Mouse (Mus musculus) intestine, embryonic 16.5 days (tissue): ENCODE data around the gene H2-M5. TPM values are rescaled to one million over a fixed set of nuclear protein-coding genes. Genes with fewer than 3 reads are reported as not detected.

ENCODE experiments used
- ATAC-seq: fragments of 200-750 bp; cut with Nextera tagmentation; 2 replicates; pipeline ENCODE4 v1.8.0; 2017; ENCODE audit warnings: moderate TSS enrichment, moderate library complexity
- H3K27ac ChIP-seq: fragments of 300-500 bp; sonication (generic); 2 replicates; pipeline ENCODE4 v1.5.1; 2014; ENCODE audit warnings: mild to moderate bottlenecking, low read length
- H3K27me3 ChIP-seq: fragments of 300-500 bp; sonication (generic); replicated peaks from 2 replicates; pipeline ENCODE4 v1.6.1; 2014; ENCODE audit warnings: low read length, control low read depth, mixed read lengths; ENCODE audit not compliant: control insufficient read depth, insufficient read depth
- H3K36me3 ChIP-seq: fragments of 300-500 bp; sonication (generic); 2 replicates; pipeline ENCODE4 v1.6.1; 2014; ENCODE audit warnings: low read length, control low read depth; ENCODE audit not compliant: control insufficient read depth, insufficient read depth
- H3K4me1 ChIP-seq: fragments of 300-500 bp; sonication (generic); 2 replicates; pipeline ENCODE4 v1.6.1; 2014; ENCODE audit warnings: low read length, control low read depth, mixed read lengths; ENCODE audit not compliant: control insufficient read depth, insufficient read depth
- H3K4me2 ChIP-seq: fragments of 300-500 bp; sonication (generic); 2 replicates; pipeline ENCODE4 v1.6.1; 2014; ENCODE audit warnings: low read depth, low read length, control low read depth
- H3K4me3 ChIP-seq: fragments of 300-500 bp; sonication (generic); 2 replicates; pipeline ENCODE4 v1.5.1; 2014; ENCODE audit warnings: mild to moderate bottlenecking, low read length
- H3K9ac ChIP-seq: fragments of 300-500 bp; sonication (generic); 2 replicates; pipeline ENCODE4 v1.6.1; 2014; ENCODE audit warnings: low read depth, low read length
- H3K9me3 ChIP-seq: fragments of 300-500 bp; sonication (generic); 2 replicates; pipeline ENCODE4 v1.6.1; 2016; ENCODE audit warnings: low read length, control low read depth; ENCODE audit not compliant: control insufficient read depth
- WGBS: fragments of 180-500 bp; shearing (Covaris S2); extraction: QIAGEN DNeasy Blood & Tissue Kit; methylation state at CpG from one replicate; pipeline ENCODE4 v1.1.7; 2014; 5-methylcytosine and 5-hydroxymethylcytosine counted together
- polyA plus RNA-seq: library from polyadenylated mRNA; unstranded; fragments of >200 nt; fragmentation: Nextera tagmentation; extraction: Ambion mirVana; gene quantifications from 2 replicates; pipeline ENCODE4 v1.2.1, GENCODE M21; 2015

Gene H2-M5
- polyA plus RNA-seq, 1 experiment from 2014 or later, result 0.22 TPM

GRCm38 (mm10) chr17:37016333-37016732 is 27.0 kb upstream of the H2-M5 start:
- no peak overlapping the region for H3K4me3 ChIP-seq
- no peaks in the 10 kb centered on the region for H3K4me1 ChIP-seq
- H3K27me3 ChIP-seq, result no peaks in the 10 kb centered on the region
- peak; percentile 40; the same call in 1 of the 2 replicates for ATAC-seq
- no peak overlapping the region for H3K4me2 ChIP-seq
- H3K36me3 ChIP-seq, result no peaks in the 10 kb centered on the region
- H3K27ac ChIP-seq, result no peak overlapping the region
- H3K9ac ChIP-seq, result no peak overlapping the region
- H3K9me3 ChIP-seq, result no peaks in the 10 kb centered on the region

- ATAC-seq, result no peak
- no peaks in the 10 kb centered on the region for H3K4me1 ChIP-seq
- H3K27me3 ChIP-seq, result no peaks in the 10 kb centered on the region
- WGBS, result 61% methylated on average over 5 of the region's 5 CpGs
- H3K4me2 ChIP-seq, result no peak overlapping the region
- H3K4me3 ChIP-seq, result no peak overlapping the region
- H3K36me3 ChIP-seq, result no peaks in the 10 kb centered on the region
- H3K9ac ChIP-seq, result no peak overlapping the region
- H3K27ac ChIP-seq, result no peak overlapping the region
- H3K9me3 ChIP-seq, result no peaks in the 10 kb centered on the region
Observed at GRCm38 (mm10) chr17:37012141-37012540, 22.8 kb upstream of the H2-M5 start.

GRCm38 (mm10) chr17:37011719-37012118 is 22.4 kb upstream of the H2-M5 start:
- H3K36me3 ChIP-seq, result no peaks in the 10 kb centered on the region
- no peak overlapping the region for H3K27ac ChIP-seq
- WGBS, result 75% methylated on average over 3 of the region's 3 CpGs
- H3K4me2 ChIP-seq, result no peak overlapping the region
- H3K9me3 ChIP-seq, result no peaks in the 10 kb centered on the region
- no peak overlapping the region for H3K4me3 ChIP-seq
- ATAC-seq, result no peak
- H3K9ac ChIP-seq, result no peak overlapping the region
- H3K4me1 ChIP-seq, result no peaks in the 10 kb centered on the region
- no peaks in the 10 kb centered on the region for H3K27me3 ChIP-seq

- no peak overlapping the region for H3K27ac ChIP-seq
- no peaks in the 10 kb centered on the region for H3K4me1 ChIP-seq
- no peaks in the 10 kb centered on the region for H3K27me3 ChIP-seq
- H3K9me3 ChIP-seq, result no peaks in the 10 kb centered on the region
- WGBS, result 93% methylated on average over 17 of the region's 17 CpGs
- no peak overlapping the region for H3K9ac ChIP-seq
- no peak overlapping the region for H3K4me3 ChIP-seq
- no peak overlapping the region for H3K4me2 ChIP-seq
- no peaks in the 10 kb centered on the region for H3K36me3 ChIP-seq
- ATAC-seq, result no peak
Observed at GRCm38 (mm10) chr17:37009460-37010042, 20.2 kb upstream of the H2-M5 start.

GRCm38 (mm10) chr17:37008161-37008560 is 18.8 kb upstream of the H2-M5 start:
- Histone ChIP-seq H3K4me2 (no peak overlapping the region), H3K36me3 (no peaks in the 10 kb centered on the region), H3K27ac (no peak overlapping the region), H3K4me3 (no peak overlapping the region), H3K9ac (no peak overlapping the region), H3K4me1 (no peaks in the 10 kb centered on the region), H3K27me3 (no peaks in the 10 kb centered on the region), H3K9me3 (no peaks in the 10 kb centered on the region)
- no peak for ATAC-seq
- WGBS, result 89% methylated on average over 6 of the region's 6 CpGs

GRCm38 (mm10) chr17:37003366-37003765 is 14.0 kb upstream of the H2-M5 start:
- 27% methylated on average over 4 of the region's 4 CpGs for WGBS
- peak overlapping the region; percentile 94 for H3K9ac ChIP-seq

GRCm38 (mm10) chr17:37002364-37003330 is 13.3 kb upstream of the H2-M5 start:
- no peaks in the 10 kb centered on the region for H3K4me1 ChIP-seq
- peak; percentile 89 for ATAC-seq
- H3K9ac ChIP-seq, result peak overlapping the region; percentile 94
- H3K36me3 ChIP-seq, result no peaks in the 10 kb centered on the region
- peak overlapping the region; percentile 94 for H3K4me2 ChIP-seq
- 2% methylated on average over 49 of the region's 49 CpGs for WGBS
- H3K4me3 ChIP-seq, result peak overlapping the region; percentile 75
- H3K9me3 ChIP-seq, result no peaks in the 10 kb centered on the region
- H3K27me3 ChIP-seq, result no peaks in the 10 kb centered on the region
- peak overlapping the region; percentile 87 for H3K27ac ChIP-seq

More at GRCm38 (mm10) chr17:37003366-37003765, 14.0 kb upstream of the H2-M5 start:
- H3K36me3 ChIP-seq, result no peaks in the 10 kb centered on the region
- H3K9me3 ChIP-seq, result no peaks in the 10 kb centered on the region
- peak overlapping the region; percentile 87; the same call in 1 of the 2 replicates for H3K27ac ChIP-seq
- peak; percentile 2; the same call in 1 of the 2 replicates for ATAC-seq
- peak overlapping the region; percentile 75 for H3K4me3 ChIP-seq
- no peaks in the 10 kb centered on the region for H3K27me3 ChIP-seq
- no peaks in the 10 kb centered on the region for H3K4me1 ChIP-seq
- H3K4me2 ChIP-seq, result peak overlapping the region; percentile 94

- Histone ChIP-seq H3K4me1 (no peaks in the 10 kb centered on the region), H3K36me3 (no peaks in the 10 kb centered on the region), H3K27me3 (no peaks in the 10 kb centered on the region), H3K9me3 (no peaks in the 10 kb centered on the region), H3K27ac (no peak within 1 kb of the TSS), H3K4me2 (0 out of 2 replicates have a peak within 1 kb of the TSS, but pooled peaks have one; percentile 94), H3K9ac (no peak within 1 kb of the TSS), H3K4me3 (no peak within 1 kb of the TSS)
- ATAC-seq, result no peak
- 88% methylated on average over 7 of the region's 7 CpGs for WGBS
Observed at GRCm38 (mm10) chr17:37000863-37001262, 11.5 kb upstream of the H2-M5 start, which contains the start of gene Zfp57. Zfp57 (plus strand) TSS chr17:37001163.

- WGBS, result 78% methylated on average over 2 of the region's 2 CpGs
- no peak overlapping the region for H3K4me2 ChIP-seq
Observed at GRCm38 (mm10) chr17:36998477-36998876, 9.1 kb upstream of the H2-M5 start.

More at GRCm38 (mm10) chr17:36998477-36998876, 9.1 kb upstream of the H2-M5 start:
- ATAC-seq, result no peak
- Histone ChIP-seq H3K27me3 (no peaks in the 10 kb centered on the region), H3K4me1 (no peaks in the 10 kb centered on the region), H3K4me3 (no peak overlapping the region), H3K36me3 (no peaks in the 10 kb centered on the region), H3K9ac (no peak overlapping the region), H3K9me3 (no peaks in the 10 kb centered on the region), H3K27ac (no peak overlapping the region)
